12 mouse cellular contexts compared by ENCODE assay signal in genomic region chr6:112778211-112778610, GRCm38 (mm10).
DNase-seq lines count a peak whose midpoint lies in the region; ATAC-seq and TF ChIP-seq lines count a peak whose summit lies in the region.
"Had no signal": no experiment of that assay in that cellular context is flagged by ENCODE, and none has a peak within 500 bp of the region (broad histone marks: within the 10 kb centered on the region; RNA-seq: fewer than 3 reads in every experiment).

No protein-coding gene starts in this region.

- H3K4me3 ChIP-seq in heart, adult 2 months, result no peak overlapping the region
- no peak overlapping the region for H3K4me3 ChIP-seq in heart, embryonic 11.5 days (ENCODE audit: low read depth, low read length)
- H3K4me3 ChIP-seq in midbrain, embryonic 16.5 days (ENCODE audit: low read depth, low read length), result no peak overlapping the region
- H3K4me3 ChIP-seq in midbrain, embryonic 14.5 days (replicated peaks; ENCODE audit: low read depth, low read length), result no peak overlapping the region
- H3K4me3 ChIP-seq in cortical plate, adult 2 months (ENCODE audit: insufficient read depth, low read length), result no peak overlapping the region
- H3K4me3 ChIP-seq in olfactory bulb, adult 2 months (ENCODE audit: insufficient read depth, low read depth, low read length), result no peak overlapping the region
- H3K4me3 ChIP-seq: embryonic facial prominence, embryonic 10.5 days; limb, embryonic 13.5 days; stomach, embryonic 15.5 days had no signal

- peaks cover 8% of the 10 kb centered on the region for H3K4me1 ChIP-seq in heart, adult 2 months (ENCODE audit: control insufficient read depth, insufficient read depth, low read length)
- H3K4me1 ChIP-seq in heart, embryonic 11.5 days (ENCODE audit: control insufficient read depth, insufficient read depth, low read length), result no peaks in the 10 kb centered on the region
- H3K4me1 ChIP-seq in midbrain, embryonic 16.5 days (ENCODE audit: control insufficient read depth, insufficient read depth, low read length), result no peaks in the 10 kb centered on the region
- no peaks in the 10 kb centered on the region for H3K4me1 ChIP-seq in midbrain, embryonic 14.5 days (ENCODE audit: control insufficient read depth, insufficient read depth, low read length)
- peaks cover 4% of the 10 kb centered on the region for H3K4me1 ChIP-seq in cortical plate, adult 2 months (ENCODE audit: control insufficient read depth, insufficient read depth, low read length)
- peaks cover 16% of the 10 kb centered on the region for H3K4me1 ChIP-seq in olfactory bulb, adult 2 months (ENCODE audit: control insufficient read depth, insufficient read depth, low read length)
- H3K4me1 ChIP-seq: embryonic facial prominence, embryonic 10.5 days; limb, embryonic 13.5 days; stomach, embryonic 15.5 days had no signal

- H3K27ac ChIP-seq in heart, adult 2 months, result peak overlapping the region; percentile 16; the same call in 1 of the 2 replicates
- H3K27ac ChIP-seq in heart, embryonic 11.5 days (ENCODE audit: low read depth, low read length), result no peak overlapping the region
- peak overlapping the region; percentile 23; the same call in 1 of the 2 replicates for H3K27ac ChIP-seq in midbrain, embryonic 16.5 days (ENCODE audit: low read length)
- no peak overlapping the region for H3K27ac ChIP-seq in midbrain, embryonic 14.5 days (replicated peaks; ENCODE audit: low read depth, low read length)
- H3K27ac ChIP-seq in cortical plate, adult 2 months (ENCODE audit: insufficient read depth, low read length), result peak overlapping the region; percentile 26; the same call in 1 of the 2 replicates
- H3K27ac ChIP-seq in olfactory bulb, adult 2 months (ENCODE audit: insufficient read depth, low read depth, low read length), result peak overlapping the region; percentile 23
- H3K27ac ChIP-seq: embryonic facial prominence, embryonic 10.5 days; limb, embryonic 13.5 days; stomach, embryonic 15.5 days had no signal

- ATAC-seq in heart, embryonic 11.5 days (replicated peaks; ENCODE audit: insufficient number of reproducible peaks, low FRiP score, low TSS enrichment), result no peak
- ATAC-seq in midbrain, embryonic 16.5 days, result no peak
- ATAC-seq in midbrain, embryonic 14.5 days (ENCODE audit: low FRiP score, low TSS enrichment), result no peak
- ATAC-seq in megakaryocyte-erythroid progenitor cell, adult 5-6 weeks (replicated peaks; ENCODE audit: low FRiP score, low TSS enrichment, poor library complexity, severe bottlenecking), result no peak

- H3K36me3 ChIP-seq in heart, adult 2 months (ENCODE audit: control insufficient read depth, insufficient read depth, low read length), result no peaks in the 10 kb centered on the region
- H3K36me3 ChIP-seq in heart, embryonic 11.5 days (ENCODE audit: control insufficient read depth, insufficient read depth, low read length), result no peaks in the 10 kb centered on the region
- H3K36me3 ChIP-seq in midbrain, embryonic 16.5 days (ENCODE audit: control insufficient read depth, insufficient read depth, low read length), result peaks cover 21% of the 10 kb centered on the region
- peaks cover 62% of the 10 kb centered on the region for H3K36me3 ChIP-seq in midbrain, embryonic 14.5 days (ENCODE audit: control insufficient read depth, insufficient read depth, low read length)

- WGBS in heart, adult 2 months, result 24% methylated on average over 3 of the region's 3 CpGs
- WGBS in heart, embryonic 11.5 days (ENCODE audit: insufficient replicate concordance), result 74% methylated on average over 3 of the region's 3 CpGs
- WGBS in midbrain, embryonic 16.5 days, result 84% methylated on average over 3 of the region's 3 CpGs
- 89% methylated on average over 3 of the region's 3 CpGs for WGBS in midbrain, embryonic 14.5 days
- 45% methylated on average over 3 of the region's 3 CpGs for WGBS in olfactory bulb, adult 2 months

- no peak overlapping the region for H3K9ac ChIP-seq in heart, adult 2 months (ENCODE audit: low read depth, low read length)
- H3K9ac ChIP-seq in heart, embryonic 11.5 days (ENCODE audit: low read depth, low read length), result no peak overlapping the region
- no peak overlapping the region for H3K9ac ChIP-seq in midbrain, embryonic 16.5 days (ENCODE audit: low read depth, low read length)
- H3K9ac ChIP-seq in midbrain, embryonic 14.5 days (replicated peaks; ENCODE audit: low read length), result no peak overlapping the region
- H3K9ac ChIP-seq: limb, embryonic 13.5 days; stomach, embryonic 15.5 days had no signal

- no peaks in the 10 kb centered on the region for H3K9me3 ChIP-seq in heart, embryonic 11.5 days (replicated peaks; ENCODE audit: control insufficient read depth, low read length)
- H3K9me3 ChIP-seq in midbrain, embryonic 16.5 days (replicated peaks; ENCODE audit: control insufficient read depth, low read length, poor library complexity, severe bottlenecking), result no peaks in the 10 kb centered on the region
- H3K9me3 ChIP-seq in midbrain, embryonic 14.5 days (ENCODE audit: control insufficient read depth, low read length), result no peaks in the 10 kb centered on the region
- H3K9me3 ChIP-seq: embryonic facial prominence, embryonic 10.5 days; limb, embryonic 13.5 days; stomach, embryonic 15.5 days had no signal

- H3K4me2 ChIP-seq in heart, embryonic 11.5 days, result no peak overlapping the region
- no peak overlapping the region for H3K4me2 ChIP-seq in midbrain, embryonic 16.5 days (ENCODE audit: low read length)
- H3K4me2 ChIP-seq in midbrain, embryonic 14.5 days (ENCODE audit: low read length), result no peak overlapping the region
- H3K4me2 ChIP-seq: limb, embryonic 13.5 days; stomach, embryonic 15.5 days had no signal

- TF ChIP-seq EP300 in heart, adult 2 months (IDR thresholded peaks at IDR 0.05; ENCODE audit: insufficient read depth, low read depth, low read length), result no peak

- no peak for TF ChIP-seq POLR2A in heart, adult 2 months (IDR thresholded peaks at IDR 0.05; ENCODE audit: insufficient read depth, low read depth, low read length)
- no peak for TF ChIP-seq POLR2A in cortical plate, adult 2 months (IDR thresholded peaks at IDR 0.05; ENCODE audit: extremely low read depth, insufficient read depth, low read length)
- no peak for TF ChIP-seq POLR2A in olfactory bulb, adult 2 months (IDR thresholded peaks at IDR 0.05; ENCODE audit: insufficient read depth, low read depth, low read length)

- no peaks in the 10 kb centered on the region for H3K27me3 ChIP-seq in heart, adult 2 months (ENCODE audit: control insufficient read depth, insufficient read depth, low read length)
- no peaks in the 10 kb centered on the region for H3K27me3 ChIP-seq in heart, embryonic 11.5 days (ENCODE audit: control insufficient read depth, insufficient read depth, low read length)
- no peaks in the 10 kb centered on the region for H3K27me3 ChIP-seq in midbrain, embryonic 16.5 days (ENCODE audit: control insufficient read depth, insufficient read depth, low read depth, low read length)
- no peaks in the 10 kb centered on the region for H3K27me3 ChIP-seq in midbrain, embryonic 14.5 days (ENCODE audit: control insufficient read depth, insufficient read depth, low read length)
- H3K27me3 ChIP-seq: limb, embryonic 13.5 days; stomach, embryonic 15.5 days had no signal

- no peak for DNase-seq in heart, adult 2 months
- DNase-seq in midbrain, embryonic 14.5 days, result no peak
- no peak for DNase-seq in urinary bladder, adult 2 months (ENCODE audit: low spot score)
- DNase-seq: gastrocnemius, postnatal 10 days had no signal

- intact Hi-C loops in heart, adult 2 months (cut with DNase I), result no loop called here

- no peaks in the 10 kb centered on the region for H3K79me2 ChIP-seq in heart, adult 2 months (replicated peaks; ENCODE audit: control insufficient read depth, insufficient read depth, low read length)

- no peak for TF ChIP-seq CTCF in heart, adult 2 months (IDR thresholded peaks at IDR 0.05)
- TF ChIP-seq CTCF in cortical plate, adult 2 months (IDR thresholded peaks at IDR 0.05; ENCODE audit: extremely low read depth, insufficient read depth, low read length), result no peak
- no peak for TF ChIP-seq CTCF in olfactory bulb, adult 2 months (IDR thresholded peaks at IDR 0.05; ENCODE audit: insufficient read depth, low read depth, low read length)

Comparison
In these comparisons a context has a peak if more than half of its experiments do, and no peak if none do; other contexts are left out.
1. H3K27ac ChIP-seq: peak in heart, adult 2 months (single experiment), midbrain, embryonic 16.5 days (single experiment), cortical plate, adult 2 months (single experiment) and olfactory bulb, adult 2 months (single experiment); none in heart, embryonic 11.5 days (single experiment) and midbrain, embryonic 14.5 days (single experiment).